Mouse (Mus musculus): ENCODE measurements at regions not wholly inside any gene's neighbourhood (a gene's known extent, or its start where the extent isn't known, plus 50 kb on each side); places are given as distances from the start of the nearest gene placed in this dataset.

DNA sequence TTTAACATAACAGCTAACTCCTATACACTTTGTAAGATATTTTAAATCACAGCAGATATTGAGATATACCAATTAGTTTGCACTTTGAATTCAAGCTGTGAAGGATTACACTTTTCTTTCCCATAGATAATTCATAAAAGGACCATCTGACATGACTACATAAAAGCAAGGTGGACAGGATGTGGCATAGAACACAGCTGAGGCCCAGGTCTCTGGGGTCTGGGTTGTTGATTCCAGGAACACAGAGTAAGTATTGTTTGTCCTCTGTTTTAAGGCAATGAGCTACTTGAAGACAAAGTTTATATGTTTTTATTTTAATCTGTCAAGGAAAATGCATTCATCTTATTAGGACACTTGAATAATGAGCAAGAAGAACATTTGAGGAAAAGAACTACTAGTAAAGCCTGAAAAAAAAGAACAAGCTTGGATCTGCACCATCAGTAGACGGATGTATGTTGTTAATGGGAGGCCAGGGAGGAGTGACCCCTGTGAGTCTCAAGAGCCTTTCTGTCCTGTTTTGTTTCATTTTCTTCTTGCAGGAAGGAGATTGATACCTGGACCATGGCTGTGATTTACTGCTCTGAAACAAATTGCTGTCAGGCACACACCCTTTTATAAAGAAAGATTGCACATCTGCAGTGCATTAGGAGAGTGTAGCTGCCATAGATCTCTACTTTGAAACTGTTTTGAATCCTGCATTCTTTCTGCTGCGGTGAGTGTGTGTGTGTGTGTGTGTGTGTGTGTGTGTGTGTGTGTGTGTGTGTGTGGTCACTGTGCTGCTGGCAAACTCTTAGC, 76.4 kb upstream of the Pex5l start:
- TF ChIP-seq CTCF (IDR thresholded peaks at IDR 0.05) (no peak), EP300 (IDR thresholded peaks at IDR 0.05) (no peak)
